Comparison of ENCODE assay signal across 1 mouse cellular context in genomic region chr11:116267637-116268036, GRCm38 (mm10).
TF ChIP-seq lines count a peak whose summit lies in the region.

No protein-coding gene starts in this region.

TF ChIP-seq in CH12.LX, 34 proteins besides CTCF, POLR2A, EP300 and RAD21:
- TF ChIP-seq MAFK (IDR thresholded peaks at IDR 0.05; ENCODE audit: insufficient replicate concordance, low read length) (no peak), JUN (IDR thresholded peaks at IDR 0.05; ENCODE audit: insufficient read depth, low read depth, low read length) (no peak), CHD2 (IDR thresholded peaks at IDR 0.05; ENCODE audit: low read length) (no peak), SMC3 (IDR thresholded peaks at IDR 0.05; ENCODE audit: low read depth, low read length) (peak; percentile 18; the same call in 1 of the 2 replicates)
